Mouse (Mus musculus) E14TG2a.4 (cell line): Measurements from ENCODE around the gene Abhd2.

Experiments used
- H3K27me3 ChIP-seq: 2 replicates; pipeline ENCODE4 v1.6.1; 2014; ENCODE audit warnings: low read length, control low read depth; ENCODE audit not compliant: insufficient read depth
- H3K36me3 ChIP-seq: 2 replicates; pipeline ENCODE4 v1.6.1; 2014; ENCODE audit warnings: low read length, control low read depth; ENCODE audit not compliant: insufficient read depth
- H3K4me1 ChIP-seq: replicated peaks from 2 replicates; pipeline ENCODE4 v1.6.1; 2014; ENCODE audit warnings: low read depth, low read length, control low read depth
- H3K4me3 ChIP-seq: replicated peaks from 2 replicates; pipeline ENCODE4 v1.5.1; 2014; ENCODE audit warnings: mild to moderate bottlenecking, low read length
- H3K9me3 ChIP-seq: 2 replicates; pipeline ENCODE4 v1.6.1; 2014; ENCODE audit warnings: low read length, control low read depth
- CTCF ChIP-seq: conservative IDR thresholded peaks from 2 replicates; pipeline ENCODE4 v1.5.1; 2014; ENCODE audit warnings: low read length
- NANOG ChIP-seq: IDR thresholded peaks from 2 replicates; pipeline ENCODE4 v1.6.1; 2014; ENCODE audit warnings: borderline replicate concordance, low read length, mixed read lengths
- POU5F1 ChIP-seq: IDR thresholded peaks from 2 replicates; pipeline ENCODE4 v1.6.1; 2014; ENCODE audit warnings: low read length, borderline replicate concordance

Gene Abhd2

GRCm38 (mm10) chr7:79393924-79394323 is 120.9 kb downstream of the Abhd2 start:
- Histone ChIP-seq H3K36me3 (peaks cover 11% of the 10 kb centered on the region), H3K27me3 (no peaks in the 10 kb centered on the region), H3K4me1 (peaks cover 79% of the 10 kb centered on the region), H3K4me3 (peak overlapping the region; percentile 94), H3K9me3 (no peaks in the 10 kb centered on the region)
- no peak for TF ChIP-seq CTCF
- no peak for TF ChIP-seq POU5F1
- no peak for TF ChIP-seq NANOG

GRCm38 (mm10) chr7:79394666-79395065 is 121.7 kb downstream of the Abhd2 start:
- Histone ChIP-seq H3K27me3 (no peaks in the 10 kb centered on the region), H3K4me3 (peak overlapping the region; percentile 94)
- TF ChIP-seq POU5F1 = no peak
- TF ChIP-seq NANOG = peak; percentile 62
- no peak for TF ChIP-seq CTCF

GRCm38 (mm10) chr7:79395186-79395585 is 122.2 kb downstream of the Abhd2 start:
- H3K4me1 ChIP-seq = peaks cover 83% of the 10 kb centered on the region
- peaks cover 14% of the 10 kb centered on the region for H3K36me3 ChIP-seq
- H3K4me3 ChIP-seq = peak overlapping the region; percentile 94; the same call in 1 of the 2 replicates
- TF ChIP-seq CTCF (no peak), POU5F1 (no peak), NANOG (no peak)
- no peaks in the 10 kb centered on the region for H3K27me3 ChIP-seq
- no peaks in the 10 kb centered on the region for H3K9me3 ChIP-seq

More at GRCm38 (mm10) chr7:79394666-79395065, 121.7 kb downstream of the Abhd2 start:
- no peaks in the 10 kb centered on the region for H3K9me3 ChIP-seq
- peaks cover 81% of the 10 kb centered on the region for H3K4me1 ChIP-seq
- peaks cover 11% of the 10 kb centered on the region for H3K36me3 ChIP-seq

- no peaks in the 10 kb centered on the region for H3K27me3 ChIP-seq
- no peak for TF ChIP-seq NANOG
- no peak for TF ChIP-seq POU5F1
- no peak for TF ChIP-seq CTCF
- peaks cover 37% of the 10 kb centered on the region for H3K36me3 ChIP-seq
- no peaks in the 10 kb centered on the region for H3K9me3 ChIP-seq
- H3K4me1 ChIP-seq = peaks cover 92% of the 10 kb centered on the region
- H3K4me3 ChIP-seq = peak overlapping the region; percentile 69
These were observed 124.5 kb downstream of the Abhd2 start for GRCm38 (mm10) chr7:79397446-79397963.

- Histone ChIP-seq H3K27me3 (no peaks in the 10 kb centered on the region), H3K36me3 (peaks cover 46% of the 10 kb centered on the region), H3K9me3 (no peaks in the 10 kb centered on the region), H3K4me3 (peak overlapping the region; percentile 69), H3K4me1 (peaks cover 91% of the 10 kb centered on the region)
- no peak for TF ChIP-seq POU5F1
- no peak for TF ChIP-seq CTCF
- TF ChIP-seq NANOG = no peak
These were observed 125.4 kb downstream of the Abhd2 start for GRCm38 (mm10) chr7:79398426-79398825.

- peak overlapping the region; percentile 69 for H3K4me3 ChIP-seq
- TF ChIP-seq NANOG (0 out of 2 replicates have a peak, but pooled peaks have one; percentile 14), POU5F1 (no peak)
These were observed 126.0 kb downstream of the Abhd2 start for GRCm38 (mm10) chr7:79398971-79399370.

GRCm38 (mm10) chr7:79400296-79400695 is 127.3 kb downstream of the Abhd2 start:
- H3K4me3 ChIP-seq = no peak overlapping the region
- H3K4me1 ChIP-seq = peaks cover 80% of the 10 kb centered on the region
- TF ChIP-seq NANOG (no peak), POU5F1 (no peak), CTCF (no peak)
- H3K27me3 ChIP-seq = no peaks in the 10 kb centered on the region
- peaks cover 63% of the 10 kb centered on the region for H3K36me3 ChIP-seq
- no peaks in the 10 kb centered on the region for H3K9me3 ChIP-seq

More at GRCm38 (mm10) chr7:79398971-79399370, 126.0 kb downstream of the Abhd2 start:
- peaks cover 91% of the 10 kb centered on the region for H3K4me1 ChIP-seq
- peaks cover 51% of the 10 kb centered on the region for H3K36me3 ChIP-seq
- no peaks in the 10 kb centered on the region for H3K27me3 ChIP-seq
- no peaks in the 10 kb centered on the region for H3K9me3 ChIP-seq

- no peaks in the 10 kb centered on the region for H3K9me3 ChIP-seq
- peaks cover 96% of the 10 kb centered on the region for H3K36me3 ChIP-seq
- TF ChIP-seq CTCF (no peak), NANOG (no peak), POU5F1 (no peak)
- peaks cover 13% of the 10 kb centered on the region for H3K4me1 ChIP-seq
- no peak overlapping the region for H3K4me3 ChIP-seq
- no peaks in the 10 kb centered on the region for H3K27me3 ChIP-seq
These were observed 141.7 kb downstream of the Abhd2 start for GRCm38 (mm10) chr7:79414449-79415375.
